Mouse (Mus musculus): ENCODE measurements at regions not wholly inside any gene's neighbourhood (a gene's known extent, or its start where the extent isn't known, plus 50 kb on each side); places are given as distances from the start of the nearest gene placed in this dataset.
"Not testable (repeated sequence)": the region's sequence is repeated elsewhere in the genome, so short reads cannot be mapped to it uniquely, and the experiment has no call there.

GRCm38 (mm10) chr2:39338832-39339649 lies 112.8 kb upstream of the Ppp6c start:
- Histone ChIP-seq H3K36me3 (ENCODE audit: control insufficient read depth, insufficient read depth, low read length) (no peaks in the 10 kb centered on the region), H3K4me3 (ENCODE audit: low read depth, low read length) (no peak overlapping the region), H3K9me3 (ENCODE audit: control insufficient read depth, low read depth, low read length) (no peaks in the 10 kb centered on the region), H3K4me2 (replicated peaks; ENCODE audit: low read depth, low read length) (no peak overlapping the region), H3K27me3 (ENCODE audit: control insufficient read depth, insufficient read depth, low read length) (no peaks in the 10 kb centered on the region), H3K27ac (ENCODE audit: low read length) (no peak overlapping the region), H3K9ac (replicated peaks; ENCODE audit: low read depth, low read length) (no peak overlapping the region), H3K4me1 (ENCODE audit: control insufficient read depth, insufficient read depth, low read length) (no peaks in the 10 kb centered on the region)
- ATAC-seq (ENCODE audit: insufficient number of reproducible peaks, insufficient read depth, low FRiP score, low read depth): no peak
- 78% methylated on average over 9 of the region's 9 CpGs for WGBS

- Histone ChIP-seq H3K27ac (ENCODE audit: low read length) (no peak overlapping the region), H3K27me3 (ENCODE audit: control insufficient read depth, insufficient read depth, low read length) (no peaks in the 10 kb centered on the region), H3K4me3 (ENCODE audit: low read depth, low read length) (no peak overlapping the region), H3K9ac (replicated peaks; ENCODE audit: low read depth, low read length) (no peak overlapping the region), H3K9me3 (ENCODE audit: control insufficient read depth, low read depth, low read length) (no peaks in the 10 kb centered on the region), H3K36me3 (ENCODE audit: control insufficient read depth, insufficient read depth, low read length) (no peaks in the 10 kb centered on the region), H3K4me1 (ENCODE audit: control insufficient read depth, insufficient read depth, low read length) (no peaks in the 10 kb centered on the region), H3K4me2 (replicated peaks; ENCODE audit: low read depth, low read length) (no peak overlapping the region)
- WGBS: 87% methylated on average over 1 of the region's 1 CpGs
- no peak for ATAC-seq (ENCODE audit: insufficient number of reproducible peaks, insufficient read depth, low FRiP score, low read depth)
Measured at GRCm38 (mm10) chr2:39337524-39337923, 111.3 kb upstream of the Ppp6c start.

GRCm38 (mm10) chr2:39325715-39326493 lies 99.7 kb upstream of the Ppp6c start:
- Histone ChIP-seq H3K9me3 (ENCODE audit: control insufficient read depth, low read depth, low read length) (no peaks in the 10 kb centered on the region), H3K4me1 (ENCODE audit: control insufficient read depth, insufficient read depth, low read length) (no peaks in the 10 kb centered on the region), H3K27me3 (ENCODE audit: control insufficient read depth, insufficient read depth, low read length) (no peaks in the 10 kb centered on the region), H3K4me3 (ENCODE audit: low read depth, low read length) (peak overlapping the region; percentile 17), H3K4me2 (replicated peaks; ENCODE audit: low read depth, low read length) (peak overlapping the region; percentile 39; the same call in 1 of the 2 replicates), H3K36me3 (ENCODE audit: control insufficient read depth, insufficient read depth, low read length) (no peaks in the 10 kb centered on the region), H3K27ac (ENCODE audit: low read length) (no peak overlapping the region), H3K9ac (replicated peaks; ENCODE audit: low read depth, low read length) (no peak overlapping the region)
- no peak; the same call in 1 of the 2 replicates for ATAC-seq (ENCODE audit: insufficient number of reproducible peaks, insufficient read depth, low FRiP score, low read depth)
- WGBS: 29% methylated on average over 9 of the region's 9 CpGs

DNA sequence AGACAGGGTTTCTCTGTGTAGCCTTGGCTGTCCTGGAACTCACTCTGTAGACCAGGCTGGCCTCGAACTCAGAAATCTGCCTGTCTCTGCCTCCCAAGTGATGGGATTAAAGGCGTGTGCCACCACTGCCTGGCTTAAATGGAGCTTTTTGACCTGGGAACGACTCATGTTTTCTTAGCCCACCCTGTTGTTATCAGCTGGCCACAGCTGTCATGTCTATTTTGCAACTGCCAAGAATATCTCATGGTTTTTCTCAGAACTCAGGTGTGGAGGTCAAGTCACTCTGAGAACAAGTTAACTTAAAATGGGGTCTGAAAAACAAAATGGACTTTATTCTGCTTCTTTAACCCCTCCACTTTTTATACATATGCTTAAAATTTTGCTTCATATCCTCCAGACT lies 98.9 kb upstream of the Ppp6c start:
- H3K27me3 ChIP-seq (ENCODE audit: control insufficient read depth, insufficient read depth, low read length); H3K36me3 ChIP-seq (ENCODE audit: control insufficient read depth, insufficient read depth, low read length); H3K4me3 ChIP-seq (ENCODE audit: low read depth, low read length); H3K9ac ChIP-seq (replicated peaks; ENCODE audit: low read depth, low read length); H3K27ac ChIP-seq (ENCODE audit: low read length); H3K9me3 ChIP-seq (ENCODE audit: control insufficient read depth, low read depth, low read length); H3K4me1 ChIP-seq (ENCODE audit: control insufficient read depth, insufficient read depth, low read length); ATAC-seq (ENCODE audit: insufficient number of reproducible peaks, insufficient read depth, low FRiP score, low read depth): not testable (repeated sequence)
- peak overlapping the region; percentile 39; the same call in 1 of the 2 replicates for H3K4me2 ChIP-seq (replicated peaks; ENCODE audit: low read depth, low read length)
- 55% methylated on average over 3 of the region's 3 CpGs for WGBS

GRCm38 (mm10) chr2:39299798-39300382 lies 73.6 kb upstream of the Ppp6c start:
- no peaks in the 10 kb centered on the region for H3K36me3 ChIP-seq (ENCODE audit: control insufficient read depth, insufficient read depth, low read length)
- H3K4me1 ChIP-seq (ENCODE audit: control insufficient read depth, insufficient read depth, low read length): no peaks in the 10 kb centered on the region
- no peaks in the 10 kb centered on the region for H3K9me3 ChIP-seq (ENCODE audit: control insufficient read depth, low read depth, low read length)
- no peak for ATAC-seq (ENCODE audit: insufficient number of reproducible peaks, insufficient read depth, low FRiP score, low read depth)
- no peak overlapping the region for H3K9ac ChIP-seq (replicated peaks; ENCODE audit: low read depth, low read length)
- no peaks in the 10 kb centered on the region for H3K27me3 ChIP-seq (ENCODE audit: control insufficient read depth, insufficient read depth, low read length)
- H3K27ac ChIP-seq (ENCODE audit: low read length): no peak overlapping the region
- 76% methylated on average over 2 of the region's 2 CpGs for whole genome bisulfite sequencing
- H3K4me2 ChIP-seq (replicated peaks; ENCODE audit: low read depth, low read length): no peak overlapping the region
- no peak overlapping the region for H3K4me3 ChIP-seq (ENCODE audit: low read depth, low read length)

DNA sequence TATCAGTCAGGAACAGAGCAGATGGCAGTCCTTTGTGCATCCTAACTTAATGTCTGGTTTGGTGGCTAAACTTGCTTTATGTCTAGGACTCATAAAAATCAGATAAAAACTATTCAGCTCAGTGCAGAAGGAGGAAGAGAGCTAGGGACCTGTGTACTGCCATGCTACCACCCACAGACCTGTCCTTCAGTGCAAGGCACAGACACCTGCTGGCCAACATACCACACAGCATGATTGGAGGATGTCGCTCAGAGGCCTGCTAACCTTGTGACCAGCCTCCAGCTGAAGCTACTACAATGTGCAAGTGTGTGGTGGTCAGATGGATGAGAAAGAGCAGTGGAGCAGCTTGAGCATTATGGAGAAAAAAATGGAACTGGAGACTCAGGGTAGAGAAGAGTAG lies 73.0 kb upstream of the Ppp6c start:
- ATAC-seq (ENCODE audit: insufficient number of reproducible peaks, insufficient read depth, low FRiP score, low read depth): no peak
- no peaks in the 10 kb centered on the region for H3K4me1 ChIP-seq (ENCODE audit: control insufficient read depth, insufficient read depth, low read length)
- no peaks in the 10 kb centered on the region for H3K27me3 ChIP-seq (ENCODE audit: control insufficient read depth, insufficient read depth, low read length)
- H3K36me3 ChIP-seq (ENCODE audit: control insufficient read depth, insufficient read depth, low read length): no peaks in the 10 kb centered on the region
- H3K4me3 ChIP-seq (ENCODE audit: low read depth, low read length): no peak overlapping the region
- H3K9me3 ChIP-seq (ENCODE audit: control insufficient read depth, low read depth, low read length): no peaks in the 10 kb centered on the region
- no peak overlapping the region for H3K4me2 ChIP-seq (replicated peaks; ENCODE audit: low read depth, low read length)
- WGBS: 78% methylated on average over 1 of the region's 1 CpGs
- H3K9ac ChIP-seq (replicated peaks; ENCODE audit: low read depth, low read length): no peak overlapping the region
- H3K27ac ChIP-seq (ENCODE audit: low read length): no peak overlapping the region

DNA sequence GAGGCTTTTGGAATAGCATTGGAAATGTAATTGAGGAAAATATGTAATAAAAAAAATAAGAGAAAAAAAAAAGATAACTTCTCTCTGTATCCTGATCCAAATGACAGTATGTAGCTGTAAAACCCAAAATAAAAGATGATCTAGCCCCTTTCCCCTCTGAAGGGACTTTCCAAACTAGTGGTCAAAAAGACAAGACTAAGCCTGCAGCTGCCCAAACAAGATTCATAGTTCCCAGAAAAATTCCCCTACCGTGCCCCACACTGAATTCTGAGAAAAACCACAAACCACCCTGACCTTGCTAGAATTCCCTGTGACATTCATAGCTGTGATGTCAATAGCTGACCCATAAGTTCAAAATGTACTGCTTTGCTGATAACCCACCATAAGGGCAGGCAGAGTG lies 69.2 kb upstream of the Ppp6c start:
- Histone ChIP-seq H3K4me3 (ENCODE audit: low read depth, low read length) (no peak overlapping the region), H3K27me3 (ENCODE audit: control insufficient read depth, insufficient read depth, low read length) (no peaks in the 10 kb centered on the region), H3K9me3 (ENCODE audit: control insufficient read depth, low read depth, low read length) (no peaks in the 10 kb centered on the region), H3K27ac (ENCODE audit: low read length) (no peak overlapping the region), H3K9ac (replicated peaks; ENCODE audit: low read depth, low read length) (no peak overlapping the region), H3K4me1 (ENCODE audit: control insufficient read depth, insufficient read depth, low read length) (no peaks in the 10 kb centered on the region), H3K4me2 (replicated peaks; ENCODE audit: low read depth, low read length) (no peak overlapping the region), H3K36me3 (ENCODE audit: control insufficient read depth, insufficient read depth, low read length) (no peaks in the 10 kb centered on the region)
- WGBS: 76% methylated on average over 1 of the region's 1 CpGs
- ATAC-seq (ENCODE audit: insufficient number of reproducible peaks, insufficient read depth, low FRiP score, low read depth): no peak

GRCm38 (mm10) chr2:39278218-39278617 lies 52.0 kb upstream of the Ppp6c start:
- no peaks in the 10 kb centered on the region for H3K9me3 ChIP-seq (ENCODE audit: control insufficient read depth, low read depth, low read length)
- no peak for ATAC-seq (ENCODE audit: insufficient number of reproducible peaks, insufficient read depth, low FRiP score, low read depth)

More at GRCm38 (mm10) chr2:39278218-39278617, 52.0 kb upstream of the Ppp6c start:
- H3K4me2 ChIP-seq (replicated peaks; ENCODE audit: low read depth, low read length): no peak overlapping the region
- WGBS: 55% methylated on average over 1 of the region's 1 CpGs
- no peak overlapping the region for H3K27ac ChIP-seq (ENCODE audit: low read length)
- H3K9ac ChIP-seq (replicated peaks; ENCODE audit: low read depth, low read length): no peak overlapping the region
- H3K27me3 ChIP-seq (ENCODE audit: control insufficient read depth, insufficient read depth, low read length): no peaks in the 10 kb centered on the region
- H3K4me1 ChIP-seq (ENCODE audit: control insufficient read depth, insufficient read depth, low read length): no peaks in the 10 kb centered on the region
- no peaks in the 10 kb centered on the region for H3K36me3 ChIP-seq (ENCODE audit: control insufficient read depth, insufficient read depth, low read length)
- no peak overlapping the region for H3K4me3 ChIP-seq (ENCODE audit: low read depth, low read length)

All from stomach, embryonic 14.5 days (tissue).